Mouse (Mus musculus) kidney, adult 2 months (tissue): Measurements from ENCODE around the gene Tomm20.

ENCODE experiments used
- CTCF ChIP-seq: fragments of 200-500 bp; conservative IDR thresholded peaks from 2 replicates; pipeline ENCODE4 v1.5.1; 2011; ENCODE audit warnings: low read depth, mild to moderate bottlenecking, control low read depth, low read length, moderate library complexity, mixed read lengths; ENCODE audit not compliant: insufficient read depth, insufficient read length
- POLR2A ChIP-seq: fragments of 200-500 bp; IDR thresholded peaks from one replicate; pipeline ENCODE4 v1.6.1; 2011; ENCODE audit warnings: low read depth, low read length, control low read depth

- no peak for TF ChIP-seq CTCF
- TF ChIP-seq POLR2A: no peak
Measured at GRCm38 (mm10) chr8:126972649-126973048, 27.0 kb upstream of the Tomm20 start.
